Mouse (Mus musculus) fibroblast of lung, adult 2 months (primary cell): ENCODE data around the gene Cpt1c.

Source experiments
- DNase-seq: peaks from one replicate; pipeline ENCODE4 v3.0.0-alpha.2; 2011; ENCODE audit warnings: low read depth

Gene Cpt1c

GRCm38 (mm10) chr7:44960512-44960910 is 14.1 kb downstream of the Cpt1c start:
- DNase-seq, result no peak

DNA sequence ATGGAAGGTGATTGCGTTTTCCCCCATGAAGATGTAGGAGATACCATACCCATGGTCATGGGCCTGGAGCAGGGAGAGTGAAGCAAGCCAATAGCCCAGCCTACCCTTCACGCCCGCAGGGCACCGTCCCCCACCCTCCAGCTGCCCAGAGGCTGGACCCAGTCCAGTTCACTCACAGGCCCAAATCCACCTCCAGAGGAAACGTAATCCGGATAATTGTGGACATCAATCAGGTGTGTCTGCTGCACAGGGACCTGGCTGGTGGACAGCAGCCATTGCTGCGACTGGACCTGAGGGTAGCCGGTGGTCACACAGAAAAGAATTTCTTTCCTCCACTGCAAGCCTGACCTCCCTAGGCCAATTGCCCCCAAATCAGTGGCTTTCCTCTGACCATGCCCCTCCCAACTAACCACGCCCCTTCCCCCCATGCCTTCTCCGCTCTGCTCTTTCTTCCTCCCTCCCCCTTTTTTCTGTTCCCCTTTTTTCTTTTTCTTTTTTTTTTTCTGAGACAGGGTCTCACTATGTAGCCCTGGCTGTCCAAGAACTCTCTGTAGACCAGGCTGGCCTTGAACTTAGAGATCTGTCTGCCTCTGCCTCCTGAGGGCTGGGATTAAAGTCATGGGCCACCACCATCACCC is 14.7 kb downstream of the Cpt1c start:
- no peak for DNase-seq

DNA sequence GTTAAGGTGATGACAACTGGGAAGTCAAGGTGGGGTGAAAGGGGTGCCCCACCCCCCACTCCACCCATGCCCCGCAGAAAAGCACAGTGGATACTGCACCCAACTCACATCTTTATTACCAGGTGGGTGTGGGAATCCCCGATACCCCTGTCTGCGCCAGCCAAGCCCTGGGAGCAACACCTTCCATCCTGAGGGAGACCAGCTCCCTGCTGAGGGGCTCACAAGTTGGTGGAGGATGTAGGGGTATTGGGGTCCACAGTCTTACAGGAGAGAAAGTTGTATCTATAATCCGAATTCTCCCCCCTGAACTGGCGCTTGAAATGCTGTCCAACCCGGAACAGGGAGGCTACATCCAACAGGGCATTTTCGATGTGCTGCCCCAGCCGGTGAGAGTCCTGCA is 15.4 kb downstream of the Cpt1c start:
- DNase-seq, result no peak

- no peak for DNase-seq
These were observed 16.4 kb downstream of the Cpt1c start for GRCm38 (mm10) chr7:44958208-44958607.

DNA sequence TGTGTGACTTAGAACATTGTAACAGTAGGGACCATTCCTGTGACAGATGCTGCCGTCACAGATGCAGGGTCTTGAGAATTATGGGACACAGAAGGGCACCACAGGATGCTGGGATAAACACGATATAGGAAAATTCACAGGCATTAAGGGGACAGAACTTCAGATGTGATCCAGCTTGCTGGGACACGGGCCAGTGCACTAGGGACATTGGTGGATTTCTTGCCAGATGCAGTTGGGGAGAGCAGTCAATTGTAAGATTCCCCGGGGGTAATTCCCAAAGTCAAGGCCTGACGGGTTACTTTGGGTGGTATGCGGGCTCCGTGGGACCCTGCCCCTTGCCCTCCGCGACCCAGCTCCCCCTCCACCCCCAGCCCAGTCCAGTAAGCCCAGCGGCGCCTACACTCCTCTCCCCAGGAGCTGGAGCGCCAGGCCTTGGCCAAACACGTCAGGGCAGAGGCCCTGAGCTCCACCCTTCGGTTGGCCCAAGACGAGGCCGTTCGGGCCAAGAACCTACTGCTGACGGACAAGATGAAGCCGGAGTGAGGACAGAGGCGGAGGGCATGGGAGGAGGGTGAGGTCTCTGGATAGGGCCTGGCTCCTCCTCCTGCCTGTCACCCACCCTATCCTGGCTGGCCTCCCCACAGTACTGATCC is 17.3 kb downstream of the Cpt1c start:
- no peak for DNase-seq

GRCm38 (mm10) chr7:44956266-44956665 is 18.4 kb downstream of the Cpt1c start:
- no peak for DNase-seq

- no peak for DNase-seq
These were observed 19.0 kb downstream of the Cpt1c start for GRCm38 (mm10) chr7:44955628-44956027.

- peak; percentile 86 for DNase-seq
These were observed 20.4 kb downstream of the Cpt1c start for GRCm38 (mm10) chr7:44954091-44954885.

GRCm38 (mm10) chr7:44953561-44953960 is 21.1 kb downstream of the Cpt1c start:
- DNase-seq, result no peak

DNA sequence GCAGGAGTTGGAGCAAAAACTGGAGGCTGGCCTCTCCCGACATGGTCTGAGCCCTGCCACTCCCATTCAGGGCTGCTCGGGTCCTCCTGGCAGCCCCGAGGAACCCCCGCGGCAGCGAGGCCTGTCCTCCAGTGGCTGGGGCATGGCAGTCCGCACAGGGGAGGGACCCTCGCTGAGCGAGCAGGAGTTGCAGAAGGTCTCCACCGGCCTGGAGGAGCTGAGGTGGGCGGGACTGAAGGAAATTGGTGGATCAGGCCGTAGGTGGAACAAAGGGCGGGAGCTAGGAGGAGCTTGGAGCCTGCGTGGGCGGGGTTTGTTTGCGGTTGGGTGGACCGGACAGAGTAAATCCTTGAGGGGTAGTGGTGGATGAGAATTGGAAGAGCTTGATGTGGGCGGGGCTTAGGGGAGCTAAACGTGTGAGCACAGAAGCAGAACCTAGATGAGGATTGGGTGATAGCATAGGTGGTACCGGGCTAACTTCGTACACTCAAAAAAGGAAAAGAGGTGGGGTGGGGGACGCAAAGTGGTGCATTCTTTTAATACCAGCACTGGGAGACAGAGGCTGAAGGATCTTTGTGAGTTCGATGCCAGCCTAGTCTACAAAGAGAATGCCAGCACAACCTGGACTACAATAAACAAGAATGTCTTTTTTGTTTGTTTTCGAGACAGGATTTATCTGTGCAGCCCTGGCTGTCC is 21.9 kb downstream of the Cpt1c start:
- DNase-seq, result peak; percentile 91

DNA sequence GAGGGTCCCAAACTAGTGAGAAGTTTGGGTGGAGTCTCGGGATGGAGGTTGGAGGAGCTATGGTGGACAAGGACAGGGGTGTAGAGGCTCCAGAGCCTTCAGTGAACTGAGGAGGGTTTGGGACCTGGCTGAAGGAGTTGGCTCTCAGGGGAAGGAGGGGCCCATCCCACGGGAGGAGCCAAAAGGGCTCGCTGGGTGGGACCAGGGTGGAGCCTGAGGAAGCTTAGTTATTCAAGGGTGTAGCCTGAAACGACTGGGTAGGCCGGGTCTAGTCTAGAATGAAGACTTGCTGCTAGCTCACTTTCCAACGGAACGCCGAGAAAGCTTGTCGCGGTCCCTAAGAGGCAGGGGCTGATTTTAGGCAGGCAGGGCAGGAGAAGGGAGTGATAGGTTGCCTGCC is 22.7 kb downstream of the Cpt1c start:
- DNase-seq, result peak; percentile 62

DNA sequence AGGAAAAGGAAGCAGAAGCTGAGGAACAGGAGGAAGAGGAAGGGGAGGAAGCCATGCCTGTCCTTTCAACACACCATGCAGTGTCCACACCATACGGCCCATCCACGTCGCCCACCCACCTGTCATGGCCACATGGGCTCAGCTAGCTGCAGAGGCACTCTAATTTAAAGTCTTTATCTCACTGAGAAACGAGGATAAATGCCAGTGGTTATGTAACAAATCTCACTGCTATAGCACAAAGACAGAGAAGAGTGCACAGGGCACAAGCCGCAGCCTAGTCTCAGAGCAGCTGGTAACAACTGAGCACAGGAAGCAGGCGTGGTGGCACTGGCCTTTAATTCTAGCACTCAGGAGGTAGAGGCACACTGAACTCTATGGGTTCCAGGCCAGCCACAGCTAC is 24.7 kb downstream of the Cpt1c start:
- DNase-seq, result no peak

DNA sequence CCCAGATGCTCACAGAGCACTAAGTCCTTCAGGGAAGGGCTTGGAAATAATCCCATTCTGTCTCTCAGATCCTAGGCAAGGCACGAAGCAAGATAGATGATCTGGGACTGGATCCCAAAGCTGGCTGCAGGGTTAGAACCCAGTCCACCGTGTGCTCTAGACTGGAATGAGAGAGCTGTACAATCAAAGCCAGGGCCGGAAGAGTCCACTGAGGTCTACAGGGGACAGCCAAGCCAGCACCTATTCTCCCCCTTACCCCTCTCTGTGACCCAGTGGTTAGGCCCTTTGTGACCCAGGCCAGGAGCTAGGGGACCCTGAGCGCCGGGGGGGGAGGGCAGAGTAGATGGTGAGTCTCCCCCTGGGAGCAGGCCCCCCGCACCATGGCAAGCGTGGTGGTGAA is 31.7 kb downstream of the Cpt1c start, which contains the start of gene Tsks:
Gene Tsks (plus strand): TSS at position 301 of the 400 bp plus-strand sequence.
- no peak for DNase-seq

- no peak for DNase-seq
These were observed 36.0 kb downstream of the Cpt1c start for GRCm38 (mm10) chr7:44938680-44939079.

DNA sequence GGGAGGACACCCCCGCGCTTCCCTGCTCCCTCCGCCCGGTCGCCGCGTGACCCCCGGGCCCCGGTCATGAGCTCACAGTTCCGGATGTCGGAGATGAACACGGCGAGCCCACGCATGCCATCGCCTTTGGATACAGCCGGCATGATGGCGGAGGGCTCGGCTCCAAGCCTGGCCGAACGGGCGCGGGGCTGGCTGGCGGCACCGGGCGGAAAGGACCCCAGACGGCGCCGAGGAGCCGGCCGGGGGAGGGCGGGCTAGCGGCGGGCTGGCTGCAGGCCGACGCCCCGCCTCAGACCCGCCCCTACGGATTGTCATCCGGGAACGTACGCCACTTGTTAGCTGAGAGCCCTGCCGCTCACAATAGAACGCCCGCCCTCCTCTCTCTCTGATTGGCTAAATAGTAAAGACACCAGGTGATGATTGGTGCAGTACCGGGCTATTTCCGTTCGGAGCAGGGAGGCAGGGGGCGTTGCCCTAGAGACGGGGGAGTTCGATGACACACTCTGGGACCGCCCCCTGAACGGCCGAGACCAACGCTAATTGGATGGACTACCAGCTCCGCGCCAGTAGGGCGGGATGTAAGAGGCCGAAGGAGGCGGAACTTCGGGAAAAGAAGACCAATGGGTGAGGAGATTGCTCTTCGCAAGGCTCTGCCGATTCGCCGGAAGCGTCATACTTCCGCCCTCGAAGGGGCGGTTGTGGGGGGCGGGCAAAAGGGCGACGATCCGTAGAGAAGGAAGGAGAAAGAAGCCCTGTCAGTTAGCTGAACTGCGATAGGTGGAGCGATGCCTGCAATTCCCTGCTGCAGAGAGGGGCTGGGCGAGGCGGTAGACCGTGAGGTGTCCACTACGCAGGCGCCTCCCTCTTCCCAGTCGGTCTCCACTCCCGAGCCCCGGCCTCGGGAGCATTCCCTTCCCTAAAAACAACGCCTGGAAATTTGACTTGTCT is 45.2 kb downstream of the Cpt1c start, which contains the start of gene Ap2a1:
Gene Ap2a1 (minus strand): TSS at position 293 of the 948 bp plus-strand sequence.
- DNase-seq, result peak; percentile 100

DNA sequence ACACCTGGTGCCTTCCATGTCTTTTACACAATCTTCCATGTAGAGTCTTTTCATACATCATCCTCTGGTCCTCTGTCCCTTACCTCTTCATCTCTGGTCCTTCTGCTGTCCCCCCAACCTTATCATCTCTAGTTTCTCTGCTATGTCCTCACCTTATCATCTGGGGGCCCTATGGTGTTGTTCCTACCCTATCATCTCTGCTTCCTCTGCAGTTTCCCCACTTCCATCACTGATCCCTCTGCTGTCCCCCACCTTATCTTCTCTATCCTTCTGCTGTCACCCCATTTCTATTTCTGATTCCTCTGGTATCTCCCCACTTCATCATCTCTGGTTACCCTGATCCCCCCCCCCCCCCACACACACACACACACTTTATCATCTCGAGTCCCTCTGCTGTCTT is 46.1 kb downstream of the Cpt1c start:
- no peak for DNase-seq

DNA sequence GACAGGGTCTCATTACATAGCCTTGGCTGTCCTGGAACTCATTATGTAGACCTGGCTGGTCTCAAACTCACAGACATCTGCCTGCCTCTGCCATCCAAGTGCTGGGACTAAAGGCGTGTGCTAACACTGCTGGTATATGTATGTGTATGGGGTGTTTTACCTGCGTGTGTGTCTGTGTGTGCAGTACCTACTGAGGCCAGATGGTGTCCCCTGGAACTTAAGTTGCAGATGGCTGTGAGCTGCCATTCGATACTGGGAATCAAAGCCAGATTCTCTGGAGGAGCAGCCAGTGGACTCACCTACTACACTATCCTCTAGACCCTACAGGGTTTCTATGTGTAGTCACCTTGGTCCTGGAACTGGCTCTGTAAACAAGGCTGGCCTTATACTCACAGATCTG is 49.2 kb downstream of the Cpt1c start:
- DNase-seq, result no peak

DNA sequence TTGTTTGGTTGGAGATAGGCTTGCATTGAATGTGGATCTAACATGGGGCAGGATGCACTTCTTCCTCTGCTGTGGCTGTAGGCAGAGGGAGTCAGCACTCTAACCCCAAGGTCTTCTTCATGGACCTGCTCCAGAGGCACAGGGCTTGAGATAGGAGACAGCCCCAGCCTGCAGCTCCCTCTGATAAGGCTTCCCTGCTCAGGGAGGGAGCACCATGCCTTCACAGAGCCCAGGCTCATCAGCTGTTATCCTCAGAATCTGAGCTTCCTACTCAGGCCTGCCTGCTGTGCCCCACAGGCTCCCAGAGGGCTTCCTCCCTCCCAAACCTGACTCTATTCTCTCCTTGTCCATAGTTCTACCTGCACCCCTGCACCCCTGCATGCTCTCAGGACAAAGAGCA is 52.1 kb downstream of the Cpt1c start:
- no peak for DNase-seq

DNA sequence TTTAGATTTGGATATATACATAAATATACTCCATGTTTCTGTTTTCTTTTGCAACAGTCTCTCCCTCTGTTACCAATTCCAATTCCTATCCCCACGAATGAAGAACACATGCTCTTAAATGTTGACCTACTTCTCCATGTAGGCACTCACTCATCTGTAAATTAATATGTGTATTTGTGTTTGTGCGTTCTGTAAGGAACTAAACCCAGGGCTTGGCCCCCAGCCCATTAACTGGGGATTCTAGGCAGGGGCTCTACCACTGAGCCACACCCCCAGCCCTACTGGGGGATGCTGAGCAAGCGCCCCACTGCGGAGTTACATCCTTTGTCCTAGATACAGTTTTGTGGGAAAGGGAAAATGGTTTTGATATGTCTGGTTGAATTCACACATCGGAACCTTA is 55.5 kb downstream of the Cpt1c start:
- no peak for DNase-seq

- no peak for DNase-seq
These were observed 56.4 kb downstream of the Cpt1c start for GRCm38 (mm10) chr7:44918219-44918618.

DNA sequence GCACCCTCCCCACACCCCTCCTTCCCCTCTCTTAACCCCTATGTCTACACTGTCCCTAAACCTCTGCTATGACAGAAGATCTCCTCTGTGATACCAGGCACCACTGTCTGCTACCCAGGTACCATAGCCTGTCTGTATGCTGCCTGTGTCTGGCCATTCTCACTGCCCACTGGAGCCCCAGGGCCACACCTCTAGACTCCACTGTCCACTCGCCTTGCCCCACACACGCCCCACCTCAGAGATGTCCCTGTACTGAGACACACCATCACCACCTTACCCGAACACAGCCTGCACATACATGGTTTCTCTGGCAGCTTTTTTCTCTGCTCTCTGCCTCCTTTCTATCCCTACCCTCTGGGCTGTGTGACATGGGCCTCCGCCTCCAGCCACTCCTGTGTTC is 57.8 kb downstream of the Cpt1c start:
- no peak for DNase-seq
